Mouse (Mus musculus): ENCODE data around the gene Pvalb.

Gene Pvalb

GRCm38 (mm10) chr15:78158335-78158734 is 47.9 kb downstream of the Pvalb start:
- DNase-seq (ENCODE audit: low read depth, low spot score): no peak

GRCm38 (mm10) chr15:78157824-78158223 is 48.4 kb downstream of the Pvalb start:
- DNase-seq (ENCODE audit: low read depth, low spot score): no peak

GRCm38 (mm10) chr15:78157330-78157729 is 48.9 kb downstream of the Pvalb start:
- no peak for DNase-seq (ENCODE audit: low read depth, low spot score)

GRCm38 (mm10) chr15:78155421-78155820 is 50.8 kb downstream of the Pvalb start:
- no peak for DNase-seq (ENCODE audit: low read depth, low spot score)

- DNase-seq (ENCODE audit: low read depth, low spot score): no peak
These were observed 53.0 kb downstream of the Pvalb start for GRCm38 (mm10) chr15:78153045-78153775.

GRCm38 (mm10) chr15:78148565-78148964 is 57.6 kb downstream of the Pvalb start:
- peak; percentile 70 for DNase-seq (ENCODE audit: low read depth, low spot score)
